Mouse (Mus musculus) liver, adult 2 months (tissue): ENCODE data around the gene Map6. TPM values are rescaled to one million over a fixed set of nuclear protein-coding genes. Genes with fewer than 3 reads are reported as not detected.

Experiments
- DNase-seq: peaks from one replicate; pipeline ENCODE4 v3.0.0-alpha.2; 2011; ENCODE audit warnings: low read depth, low spot score; ENCODE audit errors: extremely low read depth
- H3K27ac ChIP-seq: fragments of 200-500 bp; replicated peaks from 2 replicates; pipeline ENCODE4 v1.5.1; 2012; ENCODE audit warnings: low read depth, mild to moderate bottlenecking, control low read depth, inconsistent platforms, low read length; ENCODE audit not compliant: insufficient read depth
- H3K27me3 ChIP-seq: fragments of 200-500 bp; 2 replicates; pipeline ENCODE4 v1.6.1; 2012; ENCODE audit warnings: mild to moderate bottlenecking, moderate library complexity, low read length, inconsistent platforms; ENCODE audit not compliant: control insufficient read depth, insufficient read depth
- H3K36me3 ChIP-seq: fragments of 200-500 bp; 2 replicates; pipeline ENCODE4 v1.6.1; 2012; ENCODE audit warnings: low read length, inconsistent platforms; ENCODE audit not compliant: control insufficient read depth, insufficient read depth
- H3K4me1 ChIP-seq: fragments of 200-500 bp; 2 replicates; pipeline ENCODE4 v1.6.1; 2011; ENCODE audit warnings: low read length; ENCODE audit not compliant: control insufficient read depth, insufficient read depth
- H3K4me3 ChIP-seq: fragments of 200-500 bp; 2 replicates; pipeline ENCODE4 v1.5.1; 2011; ENCODE audit warnings: low read depth, mild to moderate bottlenecking, control low read depth, low read length, moderate library complexity; ENCODE audit not compliant: insufficient read depth
- H3K79me2 ChIP-seq: fragments of 200-500 bp; 2 replicates; pipeline ENCODE4 v1.6.1; 2012; ENCODE audit warnings: inconsistent platforms, mild to moderate bottlenecking, low read length, moderate library complexity; ENCODE audit not compliant: control insufficient read depth, insufficient read depth
- H3K9ac ChIP-seq: fragments of 200-500 bp; 2 replicates; pipeline ENCODE4 v1.6.1; 2012; ENCODE audit warnings: low read depth, mild to moderate bottlenecking, control low read depth, inconsistent platforms, low read length
- CTCF ChIP-seq: fragments of 200-500 bp; IDR thresholded peaks from 2 replicates; pipeline ENCODE4 v1.5.1; 2011; ENCODE audit warnings: low read depth, low read length, control low read depth
- POLR2A ChIP-seq: fragments of 200-500 bp; IDR thresholded peaks from 2 replicates; pipeline ENCODE4 v1.6.1; 2011; ENCODE audit warnings: low read length, control low read depth; ENCODE audit not compliant: insufficient read depth; ENCODE audit errors: extremely low read depth
- WGBS: fragments of 180-500 bp; shearing (Covaris S2); methylation state at CpG from one replicate; pipeline ENCODE4 v1.1.7; 2018; 5-methylcytosine and 5-hydroxymethylcytosine counted together
- polyA plus RNA-seq: library from polyadenylated mRNA; depleted of rRNA; stranded (reverse); fragments of >200 nt; gene quantifications from 2 replicates; pipeline ENCODE4 v1.2.3, GENCODE M21; 2012; rRNA removed
- total RNA-seq: library from RNA; depleted of rRNA; stranded (reverse); fragments of >200 nt; gene quantifications from 2 replicates; pipeline ENCODE4 v1.2.3, GENCODE M21; 2014; rRNA removed

Map6 gene
- total RNA-seq (not detected in 2 replicates), polyA plus RNA-seq (0.04 TPM in 1 of 2 replicates, not detected in the other)

DNA sequence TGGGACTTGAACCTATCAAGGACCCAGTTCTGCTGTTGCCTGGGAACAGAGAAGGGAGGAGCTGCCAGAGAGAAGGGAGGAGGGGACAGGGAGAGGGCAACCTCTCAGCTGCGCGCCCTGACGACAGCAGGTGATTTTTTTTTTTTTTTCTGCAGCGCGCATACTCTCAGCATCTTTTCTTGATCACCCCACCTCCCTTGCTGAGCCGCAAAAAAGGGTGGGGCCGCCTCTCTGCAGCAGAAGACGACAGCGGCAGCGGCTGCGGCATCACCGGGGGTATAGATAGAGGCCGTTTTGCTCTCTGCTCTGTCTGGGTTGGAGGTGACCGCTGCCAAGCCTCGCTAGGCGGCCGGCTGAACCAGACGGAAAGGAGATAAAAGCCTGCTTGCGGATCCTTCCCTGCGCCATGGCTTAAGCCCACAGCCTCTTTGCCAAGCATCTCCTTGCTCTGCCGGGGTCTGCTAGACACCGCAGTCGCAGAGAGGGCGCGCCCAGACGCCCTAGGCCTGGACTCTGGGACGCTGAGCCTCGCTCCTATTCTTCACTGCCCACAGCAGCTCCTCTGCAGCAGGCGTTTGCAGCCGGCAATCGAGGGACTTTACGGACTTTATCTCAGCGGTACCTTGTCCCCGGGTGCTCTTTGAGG is at the start of gene Map6:
TSS of gene Map6 (plus strand) at position 197 of the 646 bp plus-strand sequence.
- TF ChIP-seq POLR2A (no peak), CTCF (no peak)
- Histone ChIP-seq H3K27ac (no peak within 1 kb of the TSS), H3K9ac (no peak within 1 kb of the TSS), H3K79me2 (no peaks in the 10 kb centered on the region), H3K4me1 (no peaks in the 10 kb centered on the region), H3K36me3 (no peaks in the 10 kb centered on the region), H3K4me3 (no peak within 1 kb of the TSS; the same call in 1 of the 2 replicates), H3K27me3 (peaks cover 16% of the 10 kb centered on the region; the same call in 1 of the 2 replicates)
- WGBS: 6% methylated on average over 34 of the region's 34 CpGs
- no peak for DNase-seq

DNA sequence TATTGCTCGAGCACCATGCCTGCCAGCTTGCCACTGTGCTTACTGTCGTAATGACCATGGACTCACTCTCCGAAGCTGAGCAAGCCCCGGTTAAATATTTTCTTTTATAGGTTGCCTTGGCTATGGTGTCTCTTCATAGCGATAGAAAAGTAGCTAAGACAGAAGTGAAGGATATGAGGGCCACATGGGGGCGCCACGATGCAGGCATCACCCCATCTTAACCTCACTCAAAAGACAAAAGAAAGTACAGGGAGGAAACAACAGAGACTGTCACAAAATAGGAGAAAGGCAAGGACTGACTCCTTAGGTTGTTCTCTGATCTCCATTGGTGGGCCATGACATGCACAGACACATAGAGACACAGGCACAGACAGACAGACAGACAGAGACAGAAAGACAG is 43.0 kb upstream of the Map6 start:
- WGBS: 28% methylated on average over 7 of the region's 7 CpGs
- DNase-seq: peak; percentile 55

DNA sequence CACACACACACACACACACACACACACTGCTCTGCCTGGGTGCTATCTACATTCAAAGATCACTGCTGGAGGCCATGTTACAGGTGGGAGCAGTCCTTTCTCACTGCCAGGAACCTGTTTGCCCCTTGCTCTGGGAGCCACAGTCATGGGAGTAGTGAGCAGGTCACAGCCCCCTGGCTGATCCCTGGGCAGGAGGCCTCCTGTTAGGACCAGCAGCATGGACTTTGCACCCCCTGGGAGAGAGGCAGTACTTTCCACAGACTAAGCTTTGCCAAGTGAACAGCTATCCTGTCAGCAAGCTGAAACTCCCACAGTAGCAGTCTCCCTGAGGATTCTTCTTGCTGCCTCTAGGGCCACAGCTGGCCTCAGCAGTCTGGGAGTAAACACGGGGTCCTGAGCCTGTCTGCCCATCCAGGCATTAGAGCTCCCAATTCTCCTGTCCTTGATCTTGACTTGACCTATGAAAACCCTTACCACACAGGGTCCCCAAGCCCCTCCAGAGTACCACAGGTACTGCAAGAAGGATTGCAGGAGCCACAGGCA is 42.5 kb upstream of the Map6 start:
- TF ChIP-seq POLR2A (no peak), CTCF (no peak; the same call in 1 of the 2 replicates)
- H3K36me3 ChIP-seq: no peaks in the 10 kb centered on the region
- H3K4me3 ChIP-seq: no peak overlapping the region
- H3K79me2 ChIP-seq: no peaks in the 10 kb centered on the region
- peak; percentile 99 for DNase-seq
- no peaks in the 10 kb centered on the region for H3K27me3 ChIP-seq
- peak overlapping the region; percentile 97 for H3K27ac ChIP-seq
- peak overlapping the region; percentile 69 for H3K9ac ChIP-seq
- H3K4me1 ChIP-seq: peaks cover 35% of the 10 kb centered on the region
- 17% methylated on average over 1 of the region's 1 CpGs for WGBS

More for the DNA sequence above, 43.0 kb upstream of the Map6 start:
- Histone ChIP-seq H3K79me2 (no peaks in the 10 kb centered on the region), H3K36me3 (no peaks in the 10 kb centered on the region), H3K27ac (peak overlapping the region; percentile 94), H3K4me3 (no peak overlapping the region), H3K9ac (peak overlapping the region; percentile 53), H3K27me3 (no peaks in the 10 kb centered on the region), H3K4me1 (peaks cover 33% of the 10 kb centered on the region)
- TF ChIP-seq CTCF: peak; percentile 64
- TF ChIP-seq POLR2A: no peak

DNA sequence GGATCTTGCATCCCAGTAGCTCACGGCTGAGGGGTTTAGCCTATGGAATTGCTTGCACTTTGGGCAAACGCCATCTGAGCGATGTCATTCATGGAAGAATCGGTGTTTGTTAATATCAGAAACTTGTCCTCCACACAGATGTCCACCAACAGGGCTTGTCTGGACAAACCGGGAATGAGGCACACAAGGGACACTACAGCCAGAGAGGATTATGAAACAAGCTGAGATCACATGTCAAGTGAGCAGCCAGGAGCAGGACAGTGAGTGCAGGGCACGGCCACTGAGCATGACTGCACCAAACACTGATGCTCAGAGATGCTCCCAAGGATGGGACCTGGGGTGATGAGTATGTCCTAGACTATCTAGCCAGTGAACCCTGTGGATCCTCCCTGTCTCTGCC is 41.8 kb upstream of the Map6 start:
- peak overlapping the region; percentile 69 for H3K9ac ChIP-seq
- no peak overlapping the region for H3K4me3 ChIP-seq
- H3K79me2 ChIP-seq: no peaks in the 10 kb centered on the region
- H3K27ac ChIP-seq: peak overlapping the region; percentile 97
- TF ChIP-seq CTCF (no peak), POLR2A (no peak)
- no peaks in the 10 kb centered on the region for H3K36me3 ChIP-seq
- 30% methylated on average over 6 of the region's 6 CpGs for WGBS
- H3K27me3 ChIP-seq: no peaks in the 10 kb centered on the region
- DNase-seq: peak; percentile 97
- peaks cover 40% of the 10 kb centered on the region for H3K4me1 ChIP-seq

DNA sequence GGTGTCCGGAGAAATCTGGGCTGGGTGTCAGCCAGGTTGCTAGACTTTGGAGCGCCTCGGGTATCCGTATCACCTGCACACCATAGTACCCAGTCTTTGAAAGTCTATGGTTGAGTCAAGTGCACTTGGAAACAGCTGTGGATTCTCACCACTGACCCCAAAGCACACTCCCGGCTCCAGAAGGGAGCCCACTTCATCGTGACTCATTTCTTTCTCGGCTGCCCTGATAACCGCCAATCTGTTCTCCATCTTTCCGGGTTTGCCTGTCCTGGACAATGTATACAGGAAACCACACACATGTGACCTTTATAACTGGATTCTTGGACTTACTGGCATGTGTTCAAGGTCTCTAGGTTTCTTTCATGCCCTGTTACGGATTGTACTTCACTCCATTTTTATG is 40.6 kb upstream of the Map6 start:
- H3K4me3 ChIP-seq: no peak overlapping the region
- H3K79me2 ChIP-seq: no peaks in the 10 kb centered on the region

DNA sequence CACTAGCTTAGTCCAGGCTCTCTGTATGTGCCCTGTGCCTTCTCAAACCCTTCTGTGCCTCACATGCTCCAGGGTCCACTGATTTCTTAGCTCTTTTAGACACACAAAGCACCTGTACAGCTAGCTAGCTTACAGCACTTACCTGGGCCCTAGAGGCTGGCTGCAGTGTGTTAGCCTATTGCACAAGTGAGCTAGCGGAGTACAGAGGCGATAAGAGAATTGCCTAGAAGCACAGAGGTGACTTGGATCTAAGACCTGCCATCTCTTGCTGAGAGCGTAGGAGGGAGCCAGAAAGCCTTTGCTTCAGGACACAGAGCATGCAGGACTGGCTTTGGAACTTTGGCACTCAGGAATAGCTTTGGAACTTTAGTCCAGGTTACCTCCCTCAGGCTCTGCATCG is 40.0 kb upstream of the Map6 start:
- TF ChIP-seq POLR2A (no peak), CTCF (no peak)
- H3K9ac ChIP-seq: peak overlapping the region; percentile 53; the same call in 1 of the 2 replicates
- WGBS: 22% methylated on average over 4 of the region's 4 CpGs
- DNase-seq: peak; percentile 98
- no peaks in the 10 kb centered on the region for H3K79me2 ChIP-seq
- H3K27ac ChIP-seq: peak overlapping the region; percentile 77
- no peak overlapping the region for H3K4me3 ChIP-seq
- no peaks in the 10 kb centered on the region for H3K27me3 ChIP-seq
- H3K36me3 ChIP-seq: no peaks in the 10 kb centered on the region
- H3K4me1 ChIP-seq: peaks cover 41% of the 10 kb centered on the region

More for the DNA sequence above, 40.6 kb upstream of the Map6 start:
- Histone ChIP-seq H3K9ac (no peak overlapping the region), H3K27me3 (no peaks in the 10 kb centered on the region), H3K4me1 (peaks cover 41% of the 10 kb centered on the region), H3K36me3 (no peaks in the 10 kb centered on the region), H3K27ac (no peak overlapping the region)
- WGBS: 70% methylated on average over 10 of the region's 10 CpGs
- DNase-seq: no peak
- no peak for TF ChIP-seq CTCF
- no peak for TF ChIP-seq POLR2A
